Mouse (Mus musculus): Measurements from ENCODE around the gene Clmn.

GRCm38 (mm10) chr12:104857614-104858013 is 7.3 kb downstream of the Clmn start:
- TF ChIP-seq CTCF (IDR thresholded peaks at IDR 0.05; ENCODE audit: insufficient read depth, low read length) (no peak), POLR2A (IDR thresholded peaks at IDR 0.05; ENCODE audit: borderline replicate concordance, extremely low read depth, low read depth, low read length) (no peak)

Data from lung, adult 2 months (tissue).